Mouse (Mus musculus) bone marrow, adult 2 months (tissue): ENCODE data around the gene Tbx4.

Experiments used
- CTCF ChIP-seq: fragments of 200-500 bp; IDR thresholded peaks from 2 replicates; pipeline ENCODE4 v1.5.1; 2011; ENCODE audit warnings: low read length, control low read depth; ENCODE audit not compliant: control insufficient read depth, insufficient read depth
- POLR2A ChIP-seq: fragments of 200-500 bp; IDR thresholded peaks from 2 replicates; pipeline ENCODE4 v1.6.1; 2011; ENCODE audit warnings: low read depth, mild to moderate bottlenecking, control low read depth, low read length, borderline replicate concordance; ENCODE audit not compliant: control insufficient read depth

DNA sequence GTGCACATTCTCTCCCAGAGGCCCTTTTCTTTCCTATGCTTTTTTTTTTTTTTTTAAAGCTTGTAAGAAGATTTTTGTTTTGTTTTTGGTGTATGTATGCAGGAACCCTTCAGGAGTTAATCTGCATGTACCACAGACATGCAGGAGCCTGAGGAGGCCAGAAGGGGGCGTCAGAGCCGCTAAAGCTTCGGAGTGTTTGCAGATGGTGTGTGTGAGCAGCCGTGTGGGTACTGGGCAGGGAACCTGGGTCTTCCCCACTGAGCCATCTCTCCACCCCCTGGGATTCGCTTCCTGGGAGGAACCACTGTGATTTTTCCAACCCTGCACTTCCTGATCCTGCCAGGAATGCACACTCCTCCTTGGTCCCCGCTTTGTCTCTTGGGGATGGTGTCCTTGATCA lies 35.5 kb upstream of the Tbx4 start:
- TF ChIP-seq CTCF, result no peak
- TF ChIP-seq POLR2A, result no peak
